ENCODE assay signal across 43 mouse cellular contexts in genomic region chr14:49186270-49186669, GRCm38 (mm10). TPM values are rescaled to one million over a fixed set of nuclear protein-coding genes. Genes with fewer than 3 reads are reported as not detected.
"Had no signal": no experiment of that assay in that cellular context is flagged by ENCODE, and none has a peak within 500 bp of the region (broad histone marks: within the 10 kb centered on the region; RNA-seq: fewer than 3 reads in every experiment).

No protein-coding gene starts in this region.

- H3K4me3 ChIP-seq: heart, embryonic 12.5 days; heart, embryonic 13.5 days; heart, embryonic 15.5 days; hindbrain, embryonic 10.5 days; hindbrain, embryonic 12.5 days; hindbrain, embryonic 13.5 days; hindbrain, embryonic 15.5 days; intestine, embryonic 15.5 days; kidney, embryonic 15.5 days; layer of hippocampus, adult 2 months; left cerebral cortex, adult 2 months had no signal

- H3K27me3 ChIP-seq: heart, embryonic 12.5 days; heart, embryonic 13.5 days; heart, embryonic 15.5 days; hindbrain, embryonic 12.5 days; hindbrain, embryonic 13.5 days; hindbrain, embryonic 15.5 days; intestine, embryonic 15.5 days; kidney, embryonic 15.5 days had no signal

- H3K4me2 ChIP-seq: heart, embryonic 12.5 days; heart, embryonic 13.5 days; heart, embryonic 15.5 days; hindbrain, embryonic 12.5 days; hindbrain, embryonic 13.5 days; hindbrain, embryonic 14.5 days; hindbrain, embryonic 15.5 days; intestine, embryonic 15.5 days; kidney, embryonic 15.5 days had no signal

- DNase-seq: heart, postnatal 10 days; heart, postnatal 14 days; heart, postnatal 36 days; heart, postnatal 4 days; kidney, adult 11 months; kidney, adult 18-20 months; kidney, adult 2 months; kidney, adult 8-10 months; kidney, adult 9 months; kidney, postnatal 10 days; kidney, postnatal 14 days; kidney, postnatal 25 days; kidney, postnatal 36 days; kidney, postnatal 4 days; layer of hippocampus, adult 9-11 months; layer of hippocampus, postnatal 36 days had no signal

- H3K9me3 ChIP-seq: heart, embryonic 12.5 days; heart, embryonic 13.5 days; heart, embryonic 15.5 days; hindbrain, embryonic 10.5 days; hindbrain, embryonic 12.5 days; hindbrain, embryonic 13.5 days; hindbrain, embryonic 15.5 days; intestine, embryonic 15.5 days; kidney, embryonic 15.5 days had no signal

- ATAC-seq: hindbrain, embryonic 16.5 days; hindbrain, postnatal 0 days; inflammation-experienced regulatory T-cells, adult 6 months; intestine, embryonic 15.5 days; intestine, embryonic 16.5 days; intestine, postnatal 0 days had no signal

- H3K9ac ChIP-seq: heart, embryonic 12.5 days; heart, embryonic 13.5 days; heart, embryonic 15.5 days; hindbrain, embryonic 12.5 days; hindbrain, embryonic 13.5 days; hindbrain, embryonic 14.5 days; hindbrain, embryonic 15.5 days; intestine, embryonic 15.5 days; kidney, embryonic 15.5 days had no signal

- H3K4me1 ChIP-seq: heart, embryonic 12.5 days; heart, embryonic 13.5 days; heart, embryonic 15.5 days; hindbrain, embryonic 10.5 days; hindbrain, embryonic 12.5 days; hindbrain, embryonic 13.5 days; hindbrain, embryonic 15.5 days; intestine, embryonic 15.5 days; kidney, embryonic 15.5 days had no signal

- H3K27ac ChIP-seq: heart, embryonic 13.5 days; heart, embryonic 15.5 days; hindbrain, embryonic 10.5 days; hindbrain, embryonic 12.5 days; hindbrain, embryonic 13.5 days; hindbrain, embryonic 14.5 days; hindbrain, embryonic 15.5 days; hindbrain, postnatal 0 days; intestine, embryonic 15.5 days; kidney, embryonic 15.5 days; kidney, postnatal 0 days; layer of hippocampus, adult 2 months; left cerebral cortex, adult 2 months had no signal

RNA-seq across cellular contexts. Expression of gene ccdc198, which starts 59.0 kb away (rescaled TPM):
- total RNA-seq: heart, postnatal 10 days; heart, postnatal 14 days; heart, postnatal 25 days; heart, postnatal 36 days; heart, postnatal 4 days; hematopoietic stem cell, adult 5-6 weeks; hindbrain, postnatal 0 days; layer of hippocampus, adult 18-20 months; layer of hippocampus, adult 2 months; layer of hippocampus, adult 8-10 months; layer of hippocampus, postnatal 10 days; layer of hippocampus, postnatal 14 days; layer of hippocampus, postnatal 25 days; layer of hippocampus, postnatal 36 days; left cerebral cortex, adult 18-20 months; left cerebral cortex, adult 2 months; left cerebral cortex, adult 8-10 months had no signal
- polyA plus RNA-seq: hindbrain, embryonic 15.5 days had no signal
